Mouse (Mus musculus) MEL (cell line): ENCODE measurements at regions not wholly inside any gene's neighbourhood (a gene's known extent, or its start where the extent isn't known, plus 50 kb on each side); places are given as distances from the start of the nearest gene placed in this dataset.

ENCODE experiments used
- DNase-seq: peaks from one replicate; pipeline ENCODE4 v3.0.0; 2011; ENCODE audit warnings: low read depth, low spot score
- H3K27ac ChIP-seq: 2 replicates; pipeline ENCODE4 v1.5.1; 2012; ENCODE audit warnings: low read depth, mild to moderate bottlenecking, control low read depth, low read length, moderate library complexity; ENCODE audit not compliant: control insufficient read depth
- H3K27me3 ChIP-seq, 2 experiments: fragments of 150-350 bp in 1 of 2; sonication (generic) in 1 of 2; 2 replicates each; pipeline ENCODE4 v1.6.1; 2012; ENCODE audit warnings: low read length in 2 of 2, mild to moderate bottlenecking in 2 of 2, improper control_type of control experiment in 1 of 2, moderate library complexity in 1 of 2; ENCODE audit not compliant: insufficient read depth in 2 of 2, control insufficient read depth in 1 of 2
- H3K36me3 ChIP-seq, 2 experiments: 2 replicates each; pipeline ENCODE4 v1.6.1; 2012 to 2014; ENCODE audit warnings: low read length in 2 of 2, improper control_type of control experiment in 1 of 2, inconsistent platforms in 1 of 2, mild to moderate bottlenecking in 1 of 2; ENCODE audit not compliant: insufficient read depth in 2 of 2, control insufficient read depth in 1 of 2
- H3K4me1 ChIP-seq, 2 experiments: fragments of 150-350 bp in 1 of 2; sonication (generic) in 1 of 2; 2 replicates each; pipeline ENCODE4 v1.6.1; 2012; ENCODE audit warnings: low read length in 2 of 2, improper control_type of control experiment in 1 of 2, mild to moderate bottlenecking in 1 of 2; ENCODE audit not compliant: insufficient read depth in 2 of 2, control insufficient read depth in 1 of 2
- H3K4me3 ChIP-seq, 2 experiments: fragments of 150-350 bp in 1 of 2; sonication (generic) in 1 of 2; 2 replicates each; pipeline ENCODE4 v1.5.1; 2012; ENCODE audit warnings: low read depth in 2 of 2, low read length in 2 of 2, mild to moderate bottlenecking in 2 of 2, moderate library complexity in 2 of 2, control low read depth in 1 of 2, improper control_type of control experiment in 1 of 2; ENCODE audit not compliant: control insufficient read depth in 1 of 2, insufficient read depth in 1 of 2
- H3K79me2 ChIP-seq: 2 replicates; pipeline ENCODE4 v1.6.1; 2012; ENCODE audit warnings: mild to moderate bottlenecking, low read length, moderate library complexity; ENCODE audit not compliant: control insufficient read depth, poor library complexity, insufficient read depth
- H3K9ac ChIP-seq: 2 replicates; pipeline ENCODE4 v1.6.1; 2012; ENCODE audit warnings: low read depth, mild to moderate bottlenecking, control low read depth, low read length, moderate library complexity; ENCODE audit not compliant: control insufficient read depth, poor library complexity, severe bottlenecking
- H3K9me3 ChIP-seq: fragments of 150-350 bp; sonication (generic); replicated peaks from 2 replicates; pipeline ENCODE4 v1.6.1; 2012; ENCODE audit warnings: mild to moderate bottlenecking, low read length, improper control_type of control experiment, moderate library complexity; ENCODE audit not compliant: insufficient read depth
- BHLHE40 ChIP-seq: IDR thresholded peaks from 2 replicates; pipeline ENCODE4 v1.6.1; 2012; ENCODE audit warnings: low read depth, mild to moderate bottlenecking, inconsistent platforms, low read length, improper control_type of control experiment, borderline replicate concordance
- ELF1 ChIP-seq: IDR thresholded peaks from 2 replicates; pipeline ENCODE4 v1.6.1; 2014; ENCODE audit warnings: low read depth, mild to moderate bottlenecking, inconsistent platforms, low read length, improper control_type of control experiment, moderate library complexity
- ETS1 ChIP-seq: IDR thresholded peaks from 2 replicates; pipeline ENCODE4 v1.6.1; 2012; ENCODE audit warnings: low read depth, mild to moderate bottlenecking, inconsistent platforms, low read length, improper control_type of control experiment, moderate library complexity
- GABPA ChIP-seq: IDR thresholded peaks from 2 replicates; pipeline ENCODE4 v1.6.1; 2012; ENCODE audit warnings: low read depth, mild to moderate bottlenecking, inconsistent platforms, low read length, improper control_type of control experiment, moderate library complexity
- GATA1 ChIP-seq: IDR thresholded peaks from 2 replicates; pipeline ENCODE4 v1.6.1; 2011; ENCODE audit warnings: low read depth, low read length, improper control_type of control experiment
- HCFC1 ChIP-seq: IDR thresholded peaks from 2 replicates; pipeline ENCODE4 v1.6.1; 2012; ENCODE audit warnings: low read depth, mild to moderate bottlenecking, inconsistent platforms, low read length, improper control_type of control experiment, moderate library complexity
- JUND ChIP-seq: IDR thresholded peaks from 2 replicates; pipeline ENCODE4 v1.6.1; 2011; ENCODE audit warnings: low read depth, mild to moderate bottlenecking, improper control_type of control experiment, low read length
- KAT2A ChIP-seq: conservative IDR thresholded peaks from 2 replicates; pipeline ENCODE4 v1.6.1; 2012; ENCODE audit warnings: low read depth, low read length, improper control_type of control experiment, inconsistent platforms
- MAX ChIP-seq: IDR thresholded peaks from 2 replicates; pipeline ENCODE4 v1.6.1; 2011; ENCODE audit warnings: low read length, improper control_type of control experiment
- MEF2A ChIP-seq: IDR thresholded peaks from 2 replicates; pipeline ENCODE4 v1.6.1; 2014; ENCODE audit warnings: low read depth, mild to moderate bottlenecking, inconsistent platforms, low read length, improper control_type of control experiment; ENCODE audit not compliant: poor library complexity, insufficient replicate concordance, severe bottlenecking; ENCODE audit errors: extremely low read depth
- MYC ChIP-seq: IDR thresholded peaks from 2 replicates; pipeline ENCODE4 v1.6.1; 2011; ENCODE audit warnings: low read depth, mild to moderate bottlenecking, low read length, improper control_type of control experiment, moderate library complexity
- NELFE ChIP-seq: IDR thresholded peaks from 2 replicates; pipeline ENCODE4 v1.6.1; 2011; ENCODE audit warnings: low read depth, low read length, improper control_type of control experiment
- POLR2A ChIP-seq, 2 experiments: IDR thresholded peaks; 2 replicates each; pipeline ENCODE4 v1.6.1; 2011 to 2012; ENCODE audit warnings: low read length in 2 of 2, mild to moderate bottlenecking in 2 of 2, control low read depth in 1 of 2, improper control_type of control experiment in 1 of 2, low read depth in 1 of 2, moderate library complexity in 1 of 2; ENCODE audit not compliant: control insufficient read depth in 1 of 2, insufficient read depth in 1 of 2, poor library complexity in 1 of 2
- POLR2AphosphoS2 ChIP-seq: IDR thresholded peaks from 2 replicates; pipeline ENCODE4 v1.6.1; 2011; ENCODE audit warnings: low read length, improper control_type of control experiment
- POLR2AphosphoS5 ChIP-seq: IDR thresholded peaks from 2 replicates; pipeline ENCODE4 v1.6.1; 2012; ENCODE audit warnings: low read depth, borderline replicate concordance, mild to moderate bottlenecking, inconsistent platforms, low read length, moderate library complexity, mixed read lengths
- RCOR1 ChIP-seq: IDR thresholded peaks from 2 replicates; pipeline ENCODE4 v1.6.1; 2012; ENCODE audit warnings: low read depth, mild to moderate bottlenecking, inconsistent platforms, low read length, improper control_type of control experiment
- USF1 ChIP-seq: IDR thresholded peaks from 2 replicates; pipeline ENCODE4 v1.6.1; 2014; ENCODE audit warnings: low read depth, mild to moderate bottlenecking, inconsistent platforms, low read length, improper control_type of control experiment, moderate library complexity
- USF2 ChIP-seq, 2 experiments: IDR thresholded peaks; 2 replicates each; pipeline ENCODE4 v1.6.1; 2011 to 2012; ENCODE audit warnings: improper control_type of control experiment in 2 of 2, low read length in 2 of 2, borderline replicate concordance in 1 of 2, inconsistent platforms in 1 of 2, low read depth in 1 of 2, mild to moderate bottlenecking in 1 of 2; ENCODE audit not compliant: insufficient read depth in 1 of 2
- ZKSCAN1 ChIP-seq: IDR thresholded peaks from 2 replicates; pipeline ENCODE4 v1.6.1; 2012; ENCODE audit warnings: low read depth, mild to moderate bottlenecking, inconsistent platforms, low read length, improper control_type of control experiment, moderate library complexity
- ZMIZ1 ChIP-seq: IDR thresholded peaks from 2 replicates; pipeline ENCODE4 v1.6.1; 2012; ENCODE audit warnings: low read depth, mild to moderate bottlenecking, inconsistent platforms, low read length, improper control_type of control experiment, moderate library complexity
- ZNF384 ChIP-seq: IDR thresholded peaks from 2 replicates; pipeline ENCODE4 v1.6.1; 2012; ENCODE audit warnings: low read depth, mild to moderate bottlenecking, inconsistent platforms, low read length, improper control_type of control experiment

- Histone ChIP-seq H3K9me3 (no peaks in the 10 kb centered on the region), H3K4me1 (no peaks in the 10 kb centered on the region), H3K79me2 (no peaks in the 10 kb centered on the region)
- no peak for DNase-seq
- TF ChIP-seq GATA1 (no peak), RCOR1 (no peak)
- TF ChIP-seq, all 39 proteins: peak for 0
- Histone ChIP-seq H3K27ac (no peak overlapping the region), H3K36me3 (no peaks in the 10 kb centered on the region), H3K27me3 (no peaks in the 10 kb centered on the region), H3K9ac (no peak overlapping the region), H3K4me3 (no peak overlapping the region)
Measured at GRCm38 (mm10) chr11:7552154-7552553, 338.4 kb upstream of the Igfbp3 start.

GRCm38 (mm10) chr11:7547796-7548195 is 334.1 kb upstream of the Igfbp3 start:
- no peaks in the 10 kb centered on the region for H3K9me3 ChIP-seq
- no peaks in the 10 kb centered on the region for H3K36me3 ChIP-seq
- no peak overlapping the region for H3K4me3 ChIP-seq
- DNase-seq = no peak
- H3K4me1 ChIP-seq = no peaks in the 10 kb centered on the region
- TF ChIP-seq JUND = no peak
- no peak for TF ChIP-seq POLR2A (IDR thresholded peaks at IDR 0.05; ENCODE audit: control insufficient read depth in 1 of 2, insufficient read depth in 1 of 2, low read depth in 1 of 2, low read length in 2 of 2, poor library complexity in 1 of 2)
- no peak overlapping the region for H3K27ac ChIP-seq
- H3K79me2 ChIP-seq = no peaks in the 10 kb centered on the region
- no peaks in the 10 kb centered on the region for H3K27me3 ChIP-seq
- H3K9ac ChIP-seq = no peak overlapping the region

- no peaks in the 10 kb centered on the region for H3K79me2 ChIP-seq
- H3K27ac ChIP-seq = no peak overlapping the region
- DNase-seq = no peak
- no peak overlapping the region for H3K4me3 ChIP-seq
- no peaks in the 10 kb centered on the region for H3K36me3 ChIP-seq
- H3K27me3 ChIP-seq = no peaks in the 10 kb centered on the region
- H3K9me3 ChIP-seq = no peaks in the 10 kb centered on the region
- H3K4me1 ChIP-seq = no peaks in the 10 kb centered on the region
- H3K9ac ChIP-seq = no peak overlapping the region
- TF ChIP-seq ELF1 = no peak
- TF ChIP-seq, all 39 proteins: peak for 0
Measured at GRCm38 (mm10) chr11:7545621-7546020, 331.9 kb upstream of the Igfbp3 start.

- Histone ChIP-seq H3K9me3 (no peaks in the 10 kb centered on the region; the same call in 1 of the 2 replicates), H3K36me3 (no peaks in the 10 kb centered on the region), H3K79me2 (no peaks in the 10 kb centered on the region), H3K9ac (no peak overlapping the region), H3K4me1 (no peaks in the 10 kb centered on the region), H3K27ac (no peak overlapping the region), H3K27me3 (no peaks in the 10 kb centered on the region), H3K4me3 (no peak overlapping the region)
- no peak for DNase-seq
- TF ChIP-seq GATA1 (no peak), POLR2AphosphoS5 (no peak), POLR2AphosphoS2 (no peak), HCFC1 (no peak), BHLHE40 (no peak), MEF2A (no peak), GABPA (no peak), ETS1 (no peak), KAT2A (no peak), ZNF384 (no peak), USF2 (IDR thresholded peaks at IDR 0.05; ENCODE audit: borderline replicate concordance in 1 of 2, insufficient read depth in 1 of 2, low read depth in 1 of 2, low read length in 2 of 2) (no peak), ZKSCAN1 (no peak), USF1 (no peak), ZMIZ1 (no peak), MYC (no peak), MAX (no peak), NELFE (no peak)
Measured at GRCm38 (mm10) chr11:7534590-7534989, 320.9 kb upstream of the Igfbp3 start.
